Comparison of ENCODE assay signal across 24 mouse cellular contexts in genomic region chr17:10540772-10541171, GRCm38 (mm10).
"Had no signal": no experiment of that assay in that cellular context is flagged by ENCODE, and none has a peak within 500 bp of the region (broad histone marks: within the 10 kb centered on the region; RNA-seq: fewer than 3 reads in every experiment).

No protein-coding gene starts in this region.

- ATAC-seq: hindbrain, postnatal 0 days; intestine, embryonic 16.5 days; liver, embryonic 12.5 days had no signal

- H3K9ac ChIP-seq: heart, embryonic 13.5 days; heart, embryonic 15.5 days; hindbrain, embryonic 15.5 days; kidney, embryonic 15.5 days; limb, embryonic 13.5 days; limb, embryonic 15.5 days; liver, embryonic 12.5 days; liver, embryonic 14.5 days had no signal

- H3K4me2 ChIP-seq: heart, embryonic 11.5 days; heart, embryonic 13.5 days; heart, embryonic 15.5 days; hindbrain, embryonic 15.5 days; kidney, embryonic 15.5 days; limb, embryonic 13.5 days; limb, embryonic 15.5 days; liver, embryonic 12.5 days had no signal

- H3K9me3 ChIP-seq: heart, embryonic 13.5 days; heart, embryonic 15.5 days; hindbrain, embryonic 15.5 days; kidney, embryonic 15.5 days; limb, embryonic 13.5 days; limb, embryonic 15.5 days; liver, embryonic 12.5 days had no signal

- H3K4me1 ChIP-seq: heart, embryonic 13.5 days; heart, embryonic 15.5 days; hindbrain, embryonic 15.5 days; kidney, embryonic 15.5 days; limb, embryonic 13.5 days; limb, embryonic 15.5 days; liver, embryonic 12.5 days had no signal

- H3K36me3 ChIP-seq: heart, embryonic 13.5 days; heart, embryonic 15.5 days; hindbrain, embryonic 15.5 days; kidney, embryonic 15.5 days; limb, embryonic 13.5 days; limb, embryonic 15.5 days; liver, embryonic 12.5 days had no signal

- H3K27ac ChIP-seq: heart, adult 2 months; heart, embryonic 13.5 days; heart, embryonic 15.5 days; hindbrain, embryonic 15.5 days; hindbrain, postnatal 0 days; kidney, embryonic 15.5 days; kidney, postnatal 0 days; limb, embryonic 13.5 days; limb, embryonic 15.5 days; liver, embryonic 12.5 days; liver, embryonic 14.5 days had no signal

- DNase-seq: gastrocnemius, postnatal 14 days; gastrocnemius, postnatal 36 days; heart, adult 2 months; heart, postnatal 36 days; kidney, adult 11 months; kidney, adult 2 months; kidney, adult 9 months; kidney, postnatal 14 days; kidney, postnatal 36 days; layer of hippocampus, adult 9-11 months; layer of hippocampus, postnatal 36 days; left cerebral cortex, postnatal 4 days had no signal

- H3K27me3 ChIP-seq: heart, embryonic 13.5 days; heart, embryonic 15.5 days; hindbrain, embryonic 15.5 days; kidney, embryonic 15.5 days; limb, embryonic 13.5 days; limb, embryonic 15.5 days; liver, embryonic 12.5 days had no signal

- H3K4me3 ChIP-seq: heart, adult 2 months; heart, embryonic 13.5 days; heart, embryonic 15.5 days; hindbrain, embryonic 15.5 days; kidney, embryonic 15.5 days; limb, embryonic 13.5 days; limb, embryonic 15.5 days; liver, embryonic 12.5 days had no signal
